Mouse (Mus musculus): ENCODE measurements at regions not wholly inside any gene's neighbourhood (a gene's known extent, or its start where the extent isn't known, plus 50 kb on each side); places are given as distances from the start of the nearest gene placed in this dataset.

DNA sequence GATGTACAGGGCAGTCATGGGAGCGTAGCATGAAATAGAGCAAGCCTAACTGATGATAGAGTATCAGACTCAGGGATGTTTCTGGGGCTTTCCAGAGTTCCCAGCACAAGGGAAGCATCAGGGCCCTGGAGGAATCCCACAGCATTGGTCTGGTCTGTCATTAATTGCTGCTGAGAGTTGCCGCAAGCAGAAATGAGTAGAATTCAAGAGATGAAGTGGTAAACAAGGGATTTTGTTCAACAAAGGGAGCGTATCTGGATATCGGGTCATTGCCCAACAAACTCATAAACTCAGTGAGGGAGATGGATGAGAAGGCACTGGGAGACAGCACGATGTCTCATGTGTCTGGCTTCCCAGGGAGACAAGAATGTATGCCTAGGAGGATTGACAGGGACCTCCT, 165.6 kb upstream of the Serp2 start:
- DNase-seq (no peak), ATAC-seq (no peak)
- Histone ChIP-seq H3K27ac (ENCODE audit: low read depth, low read length) (no peak overlapping the region), H3K27me3 (ENCODE audit: insufficient read depth, low read length) (no peaks in the 10 kb centered on the region), H3K36me3 (ENCODE audit: insufficient read depth) (no peaks in the 10 kb centered on the region), H3K4me3 (ENCODE audit: low read depth, low read length) (no peak overlapping the region), H3K4me1 (ENCODE audit: insufficient read depth) (no peaks in the 10 kb centered on the region), H3K9ac (no peak overlapping the region), H3K4me2 (ENCODE audit: low read depth) (no peak overlapping the region), H3K9me3 (ENCODE audit: low read length) (no peaks in the 10 kb centered on the region)
- no peak for TF ChIP-seq CTCF (IDR thresholded peaks at IDR 0.05; ENCODE audit: low read depth)
- 90% methylated on average over 5 of the region's 5 CpGs for WGBS

DNA sequence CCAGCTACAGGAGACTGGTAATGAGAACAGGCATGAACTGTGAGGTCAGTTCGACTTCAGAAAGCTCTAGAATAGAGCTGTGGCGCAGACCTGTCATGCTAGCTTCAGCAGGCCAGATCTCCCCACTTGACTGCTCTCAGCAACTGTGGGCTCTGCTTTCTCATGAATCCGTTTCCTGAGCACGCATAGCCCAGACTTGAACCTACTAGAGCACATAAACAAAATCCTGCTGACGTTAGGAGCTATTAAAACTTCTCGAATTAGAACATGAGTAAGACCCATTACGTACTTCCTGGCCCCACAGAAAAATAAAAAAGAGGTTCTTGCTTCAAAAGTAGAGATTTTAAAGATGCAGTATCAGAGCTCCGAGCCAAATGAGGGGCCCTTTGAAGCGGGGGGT, 165.1 kb upstream of the Serp2 start:
- no peaks in the 10 kb centered on the region for H3K4me1 ChIP-seq (ENCODE audit: insufficient read depth)
- no peaks in the 10 kb centered on the region for H3K9me3 ChIP-seq (ENCODE audit: low read length)
- H3K36me3 ChIP-seq (ENCODE audit: insufficient read depth) = no peaks in the 10 kb centered on the region
- DNase-seq (no peak), ATAC-seq (no peak)
- no peak for TF ChIP-seq CTCF (IDR thresholded peaks at IDR 0.05; ENCODE audit: low read depth)
- no peak overlapping the region for H3K9ac ChIP-seq
- no peaks in the 10 kb centered on the region for H3K27me3 ChIP-seq (ENCODE audit: insufficient read depth, low read length)
- WGBS = 90% methylated on average over 9 of the region's 9 CpGs
- no peak overlapping the region for H3K27ac ChIP-seq (ENCODE audit: low read depth, low read length)
- no peak overlapping the region for H3K4me3 ChIP-seq (ENCODE audit: low read depth, low read length)
- H3K4me2 ChIP-seq (ENCODE audit: low read depth) = no peak overlapping the region

DNA sequence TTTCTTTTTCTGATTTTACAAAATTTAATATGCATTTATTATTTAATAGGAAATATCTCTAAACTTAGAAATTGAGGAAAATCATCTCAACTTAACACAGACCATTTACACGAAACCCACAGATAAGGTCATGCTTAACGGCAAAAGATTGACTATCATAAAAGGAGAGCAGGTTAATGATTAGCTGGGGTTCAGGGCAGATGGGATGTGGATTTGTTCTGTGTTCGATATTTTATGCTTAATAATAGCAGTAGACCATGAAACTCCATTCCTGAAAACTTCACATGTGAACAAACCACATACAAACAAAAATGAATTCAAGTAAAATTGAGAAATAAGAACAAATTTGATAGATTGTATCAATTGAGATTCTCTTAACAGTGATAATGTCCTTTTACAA, 160.4 kb upstream of the Serp2 start:
- Histone ChIP-seq H3K4me1 (ENCODE audit: insufficient read depth) (no peaks in the 10 kb centered on the region), H3K4me2 (ENCODE audit: low read depth) (no peak overlapping the region), H3K27ac (ENCODE audit: low read depth, low read length) (no peak overlapping the region), H3K9me3 (ENCODE audit: low read length) (no peaks in the 10 kb centered on the region), H3K9ac (no peak overlapping the region), H3K4me3 (ENCODE audit: low read depth, low read length) (no peak overlapping the region), H3K27me3 (ENCODE audit: insufficient read depth, low read length) (no peaks in the 10 kb centered on the region), H3K36me3 (ENCODE audit: insufficient read depth) (no peaks in the 10 kb centered on the region)
- WGBS = 93% methylated on average over 3 of the region's 3 CpGs
- ATAC-seq (no peak), DNase-seq (no peak)
- no peak for TF ChIP-seq CTCF (IDR thresholded peaks at IDR 0.05; ENCODE audit: low read depth)

DNA sequence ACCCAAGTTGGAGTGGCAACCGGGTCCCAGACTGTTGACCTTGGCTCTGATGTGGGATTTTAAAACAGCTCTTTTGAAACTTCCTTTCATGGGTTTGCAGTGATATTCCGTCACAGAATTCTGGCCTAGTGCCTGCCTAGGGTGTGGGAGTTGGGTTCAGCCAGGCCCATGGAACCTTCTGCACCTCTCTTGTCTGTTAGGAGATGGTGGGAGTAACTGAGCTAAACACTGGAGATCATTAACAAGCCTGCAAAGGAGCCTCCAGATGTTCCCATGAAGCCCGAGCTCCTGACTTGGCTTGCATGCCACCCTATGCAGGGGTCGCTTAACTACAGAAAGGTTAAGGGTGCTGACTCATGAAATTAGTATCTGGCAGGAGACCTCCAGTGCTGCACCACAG, 158.0 kb upstream of the Serp2 start:
- DNase-seq = no peak

DNA sequence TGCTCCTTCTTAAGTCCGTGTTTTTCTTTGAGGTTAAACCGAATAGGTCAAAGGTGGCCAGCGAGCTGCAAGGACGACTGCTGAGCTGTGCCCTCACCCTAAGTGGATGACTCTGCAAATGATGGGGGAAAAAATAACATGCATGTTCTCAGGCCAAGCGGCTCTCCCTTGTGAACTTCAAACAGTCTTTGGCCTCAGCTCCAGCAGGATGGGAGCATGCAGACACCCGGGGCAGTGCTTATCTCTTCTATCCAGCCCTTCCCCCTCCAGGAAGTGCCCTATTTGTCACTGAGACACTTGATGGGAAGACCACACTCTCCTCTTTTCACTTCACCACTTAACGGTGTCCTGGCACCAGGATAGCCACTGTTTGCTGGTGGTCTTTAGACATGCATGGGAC, 157.3 kb upstream of the Serp2 start:
- Histone ChIP-seq H3K27ac (ENCODE audit: low read depth, low read length) (no peak overlapping the region), H3K36me3 (ENCODE audit: insufficient read depth) (no peaks in the 10 kb centered on the region), H3K9ac (no peak overlapping the region), H3K9me3 (ENCODE audit: low read length) (no peaks in the 10 kb centered on the region), H3K4me1 (ENCODE audit: insufficient read depth) (no peaks in the 10 kb centered on the region), H3K4me3 (ENCODE audit: low read depth, low read length) (no peak overlapping the region), H3K27me3 (ENCODE audit: insufficient read depth, low read length) (no peaks in the 10 kb centered on the region), H3K4me2 (ENCODE audit: low read depth) (no peak overlapping the region)
- no peak for ATAC-seq
- WGBS = 82% methylated on average over 7 of the region's 7 CpGs
- DNase-seq = no peak
- TF ChIP-seq CTCF (IDR thresholded peaks at IDR 0.05; ENCODE audit: low read depth) = no peak

More for the DNA sequence above, 158.0 kb upstream of the Serp2 start:
- no peaks in the 10 kb centered on the region for H3K36me3 ChIP-seq (ENCODE audit: insufficient read depth)
- no peaks in the 10 kb centered on the region for H3K27me3 ChIP-seq (ENCODE audit: insufficient read depth, low read length)
- H3K4me1 ChIP-seq (ENCODE audit: insufficient read depth) = no peaks in the 10 kb centered on the region
- no peak overlapping the region for H3K4me3 ChIP-seq (ENCODE audit: low read depth, low read length)
- H3K9ac ChIP-seq = no peak overlapping the region
- no peak overlapping the region for H3K27ac ChIP-seq (ENCODE audit: low read depth, low read length)
- ATAC-seq = no peak
- no peak overlapping the region for H3K4me2 ChIP-seq (ENCODE audit: low read depth)
- 84% methylated on average over 4 of the region's 4 CpGs for WGBS
- no peaks in the 10 kb centered on the region for H3K9me3 ChIP-seq (ENCODE audit: low read length)
- TF ChIP-seq CTCF (IDR thresholded peaks at IDR 0.05; ENCODE audit: low read depth) = no peak

DNA sequence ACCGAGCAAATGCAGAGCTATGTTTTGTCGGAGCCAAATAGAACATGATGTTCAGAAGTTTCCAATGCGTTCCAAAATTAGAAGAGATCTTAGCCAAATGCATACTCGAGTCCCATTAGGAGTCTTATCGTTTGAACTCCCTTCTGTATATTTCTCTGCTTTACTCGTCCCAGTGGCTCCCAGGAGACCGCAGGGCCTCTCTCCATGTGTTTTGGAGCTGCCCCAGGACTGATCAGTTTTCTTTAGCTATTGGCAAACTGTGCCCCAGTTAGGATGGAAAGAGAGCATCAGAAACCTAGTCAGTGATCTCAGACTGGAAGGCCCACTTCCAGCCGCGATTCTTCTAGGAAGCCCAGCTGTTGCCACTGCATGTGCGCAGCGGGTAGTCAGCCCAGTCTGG, 152.0 kb upstream of the Serp2 start:
- H3K9me3 ChIP-seq (ENCODE audit: low read length) = no peaks in the 10 kb centered on the region
- H3K4me3 ChIP-seq (ENCODE audit: low read depth, low read length) = no peak overlapping the region
- no peak overlapping the region for H3K9ac ChIP-seq
- H3K27ac ChIP-seq (ENCODE audit: low read depth, low read length) = peak overlapping the region; percentile 29; the same call in 1 of the 2 replicates
- no peaks in the 10 kb centered on the region for H3K27me3 ChIP-seq (ENCODE audit: insufficient read depth, low read length)
- no peaks in the 10 kb centered on the region for H3K4me1 ChIP-seq (ENCODE audit: insufficient read depth)
- H3K4me2 ChIP-seq (ENCODE audit: low read depth) = no peak overlapping the region
- WGBS = 62% methylated on average over 11 of the region's 11 CpGs
- TF ChIP-seq CTCF (IDR thresholded peaks at IDR 0.05; ENCODE audit: low read depth) = no peak
- DNase-seq (peak; percentile 39), ATAC-seq (peak; percentile 23)
- no peaks in the 10 kb centered on the region for H3K36me3 ChIP-seq (ENCODE audit: insufficient read depth)

DNA sequence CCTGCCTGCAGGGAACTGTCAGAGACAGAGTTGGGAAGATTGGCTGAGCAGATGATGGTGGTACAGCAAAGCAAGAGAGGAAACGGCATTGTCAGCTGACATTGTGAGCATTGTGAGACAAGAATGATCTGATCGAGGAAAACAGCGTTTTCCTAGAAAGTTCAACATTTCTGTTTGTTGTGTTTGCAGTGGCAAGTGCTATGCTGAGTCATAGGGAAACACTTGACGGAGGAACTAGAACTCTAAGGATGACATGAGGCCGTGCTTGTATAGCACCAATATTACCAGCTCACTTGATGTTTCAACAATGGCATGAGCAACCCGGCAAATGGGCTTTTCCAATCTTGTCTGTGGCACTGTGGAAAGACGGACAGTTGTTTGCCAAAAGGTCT, 146.7 kb upstream of the Serp2 start:
- no peak for TF ChIP-seq CTCF (IDR thresholded peaks at IDR 0.05; ENCODE audit: low read depth)
- no peak for DNase-seq
- Histone ChIP-seq H3K4me1 (ENCODE audit: insufficient read depth) (no peaks in the 10 kb centered on the region), H3K9me3 (ENCODE audit: low read length) (no peaks in the 10 kb centered on the region), H3K4me3 (ENCODE audit: low read depth, low read length) (no peak overlapping the region), H3K27ac (ENCODE audit: low read depth, low read length) (no peak overlapping the region), H3K36me3 (ENCODE audit: insufficient read depth) (no peaks in the 10 kb centered on the region), H3K27me3 (ENCODE audit: insufficient read depth, low read length) (no peaks in the 10 kb centered on the region), H3K4me2 (ENCODE audit: low read depth) (no peak overlapping the region), H3K9ac (no peak overlapping the region)
- WGBS = 86% methylated on average over 7 of the region's 7 CpGs
- ATAC-seq = no peak

Data from forebrain, postnatal 0 days (tissue).